Mouse (Mus musculus) intestine, embryonic 15.5 days (tissue): ENCODE results near the gene Rassf3. TPM values are rescaled to one million over a fixed set of nuclear protein-coding genes. Genes with fewer than 3 reads are reported as not detected.

ENCODE experiments used
- ATAC-seq: fragments of 200-750 bp; cut with Nextera tagmentation; 2 replicates; pipeline ENCODE4 v1.8.0; 2017; ENCODE audit warnings: moderate TSS enrichment, moderate library complexity
- H3K27ac ChIP-seq: fragments of 300-500 bp; sonication (generic); 2 replicates; pipeline ENCODE4 v1.5.1; 2015; ENCODE audit warnings: mild to moderate bottlenecking, inconsistent platforms
- H3K27me3 ChIP-seq: fragments of 300-500 bp; sonication (generic); replicated peaks from 2 replicates; pipeline ENCODE4 v1.6.1; 2015; ENCODE audit warnings: inconsistent platforms
- H3K36me3 ChIP-seq: fragments of 300-500 bp; sonication (generic); 2 replicates; pipeline ENCODE4 v1.6.1; 2015; ENCODE audit warnings: inconsistent platforms
- H3K4me1 ChIP-seq: fragments of 300-500 bp; sonication (generic); replicated peaks from 2 replicates; pipeline ENCODE4 v1.6.1; 2015; ENCODE audit warnings: inconsistent platforms
- H3K4me2 ChIP-seq: fragments of 300-500 bp; sonication (generic); replicated peaks from 2 replicates; pipeline ENCODE4 v1.6.1; 2015; ENCODE audit warnings: mild to moderate bottlenecking, inconsistent platforms
- H3K4me3 ChIP-seq: fragments of 300-500 bp; sonication (generic); replicated peaks from 2 replicates; pipeline ENCODE4 v1.5.1; 2015; ENCODE audit warnings: inconsistent platforms
- H3K9ac ChIP-seq: fragments of 300-500 bp; sonication (generic); 2 replicates; pipeline ENCODE4 v1.6.1; 2015; ENCODE audit warnings: inconsistent platforms
- H3K9me3 ChIP-seq: fragments of 300-500 bp; sonication (generic); 2 replicates; pipeline ENCODE4 v1.6.1; 2016; ENCODE audit warnings: inconsistent platforms
- WGBS: fragments of 180-500 bp; shearing (Covaris S2); methylation state at CpG from one replicate; pipeline ENCODE4 v1.1.7; 2015; 5-methylcytosine and 5-hydroxymethylcytosine counted together
- polyA plus RNA-seq: library from polyadenylated mRNA; unstranded; fragments of >200 nt; fragmentation: Nextera tagmentation; extraction: Ambion mirVana; gene quantifications from 2 replicates; pipeline ENCODE4 v1.2.1, GENCODE M21; 2015

Rassf3 gene
- polyA plus RNA-seq, 1 experiment from 2014 or later, result 23.5 TPM

GRCm38 (mm10) chr10:121376530-121377271 is 99.4 kb downstream of the Rassf3 start:
- Histone ChIP-seq H3K4me1 (0 out of 2 replicates have a peak, but pooled peaks cover 3% of the 10 kb centered on the region), H3K4me3 (no peak overlapping the region), H3K4me2 (no peak overlapping the region), H3K27me3 (no peaks in the 10 kb centered on the region), H3K36me3 (peaks cover 38% of the 10 kb centered on the region), H3K9me3 (no peaks in the 10 kb centered on the region), H3K27ac (peak overlapping the region; percentile 18; the same call in 1 of the 2 replicates), H3K9ac (no peak overlapping the region)
- WGBS, result 78% methylated on average over 24 of the region's 24 CpGs
- ATAC-seq, result peak; percentile 76

- peak; percentile 21; the same call in 1 of the 2 replicates for ATAC-seq
- no peak overlapping the region for H3K4me2 ChIP-seq
- 75% methylated on average over 24 of the region's 24 CpGs for WGBS
- peaks cover 34% of the 10 kb centered on the region for H3K36me3 ChIP-seq
- H3K27ac ChIP-seq, result 0 out of 2 replicates have a peak overlapping the region, but pooled peaks have one; percentile 18
- H3K9me3 ChIP-seq, result no peaks in the 10 kb centered on the region
- H3K27me3 ChIP-seq, result no peaks in the 10 kb centered on the region
- H3K4me3 ChIP-seq, result no peak overlapping the region
- H3K9ac ChIP-seq, result no peak overlapping the region
- 0 out of 2 replicates have a peak, but pooled peaks cover 3% of the 10 kb centered on the region for H3K4me1 ChIP-seq
These were observed 100.3 kb downstream of the Rassf3 start for GRCm38 (mm10) chr10:121375649-121376493.

GRCm38 (mm10) chr10:121374693-121375620 is 101.2 kb downstream of the Rassf3 start:
- H3K4me1 ChIP-seq, result 0 out of 2 replicates have a peak, but pooled peaks cover 3% of the 10 kb centered on the region
- no peak overlapping the region for H3K4me2 ChIP-seq
- no peaks in the 10 kb centered on the region for H3K9me3 ChIP-seq
- H3K9ac ChIP-seq, result no peak overlapping the region
- no peak overlapping the region for H3K27ac ChIP-seq
- ATAC-seq, result no peak
- no peaks in the 10 kb centered on the region for H3K27me3 ChIP-seq
- 79% methylated on average over 17 of the region's 17 CpGs for WGBS
- H3K4me3 ChIP-seq, result no peak overlapping the region
- peaks cover 39% of the 10 kb centered on the region for H3K36me3 ChIP-seq

- Histone ChIP-seq H3K27me3 (no peaks in the 10 kb centered on the region), H3K4me3 (no peak overlapping the region), H3K4me1 (0 out of 2 replicates have a peak, but pooled peaks cover 3% of the 10 kb centered on the region), H3K9ac (no peak overlapping the region), H3K9me3 (no peaks in the 10 kb centered on the region), H3K27ac (no peak overlapping the region), H3K36me3 (peaks cover 32% of the 10 kb centered on the region), H3K4me2 (no peak overlapping the region)
- no peak for ATAC-seq
- 80% methylated on average over 12 of the region's 12 CpGs for WGBS
These were observed 102.1 kb downstream of the Rassf3 start for GRCm38 (mm10) chr10:121374013-121374412.

- Histone ChIP-seq H3K4me1 (peaks cover 6% of the 10 kb centered on the region; the same call in 1 of the 2 replicates), H3K36me3 (0 out of 2 replicates have a peak, but pooled peaks cover 11% of the 10 kb centered on the region), H3K4me2 (no peak overlapping the region), H3K27ac (no peak overlapping the region), H3K27me3 (no peaks in the 10 kb centered on the region), H3K9me3 (no peaks in the 10 kb centered on the region), H3K4me3 (no peak overlapping the region), H3K9ac (no peak overlapping the region)
- ATAC-seq, result no peak
- WGBS, result 91% methylated on average over 6 of the region's 6 CpGs
These were observed 105.4 kb downstream of the Rassf3 start for GRCm38 (mm10) chr10:121370777-121371176.

GRCm38 (mm10) chr10:121368783-121369465 is 107.2 kb downstream of the Rassf3 start:
- WGBS, result 80% methylated on average over 18 of the region's 18 CpGs
- H3K27ac ChIP-seq, result no peak overlapping the region
- no peak for ATAC-seq

GRCm38 (mm10) chr10:121367780-121368179 is 108.4 kb downstream of the Rassf3 start:
- no peak overlapping the region for H3K4me3 ChIP-seq
- peaks cover 13% of the 10 kb centered on the region for H3K4me1 ChIP-seq
- 82% methylated on average over 9 of the region's 9 CpGs for WGBS
- no peak for ATAC-seq
- H3K9me3 ChIP-seq, result no peaks in the 10 kb centered on the region
- H3K9ac ChIP-seq, result no peak overlapping the region
- no peak overlapping the region for H3K4me2 ChIP-seq
- no peaks in the 10 kb centered on the region for H3K27me3 ChIP-seq
- H3K36me3 ChIP-seq, result 0 out of 2 replicates have a peak, but pooled peaks cover 6% of the 10 kb centered on the region
- H3K27ac ChIP-seq, result no peak overlapping the region

More at GRCm38 (mm10) chr10:121368783-121369465, 107.2 kb downstream of the Rassf3 start:
- H3K4me3 ChIP-seq, result no peak overlapping the region
- peaks cover 13% of the 10 kb centered on the region for H3K4me1 ChIP-seq
- no peaks in the 10 kb centered on the region for H3K27me3 ChIP-seq
- H3K36me3 ChIP-seq, result 0 out of 2 replicates have a peak, but pooled peaks cover 11% of the 10 kb centered on the region
- no peaks in the 10 kb centered on the region for H3K9me3 ChIP-seq
- H3K9ac ChIP-seq, result no peak overlapping the region
- H3K4me2 ChIP-seq, result no peak overlapping the region

- WGBS, result 84% methylated on average over 13 of the region's 13 CpGs
- H3K4me2 ChIP-seq, result 0 out of 2 replicates have a peak overlapping the region, but pooled peaks have one; percentile 6
- ATAC-seq, result no peak
- H3K4me1 ChIP-seq, result peaks cover 13% of the 10 kb centered on the region
- H3K27me3 ChIP-seq, result no peaks in the 10 kb centered on the region
- H3K27ac ChIP-seq, result no peak overlapping the region
- H3K9ac ChIP-seq, result no peak overlapping the region
- H3K36me3 ChIP-seq, result 0 out of 2 replicates have a peak, but pooled peaks cover 6% of the 10 kb centered on the region
- no peak overlapping the region for H3K4me3 ChIP-seq
- no peaks in the 10 kb centered on the region for H3K9me3 ChIP-seq
These were observed 108.9 kb downstream of the Rassf3 start for GRCm38 (mm10) chr10:121367271-121367670.

- Histone ChIP-seq H3K36me3 (0 out of 2 replicates have a peak, but pooled peaks cover 6% of the 10 kb centered on the region), H3K9ac (peak overlapping the region; percentile 90), H3K27me3 (no peaks in the 10 kb centered on the region), H3K4me2 (peak overlapping the region; percentile 64), H3K27ac (no peak overlapping the region), H3K9me3 (no peaks in the 10 kb centered on the region), H3K4me1 (peaks cover 13% of the 10 kb centered on the region), H3K4me3 (peak overlapping the region; percentile 90)
- WGBS, result 9% methylated on average over 9 of the region's 9 CpGs
- ATAC-seq, result no peak
These were observed 110.3 kb downstream of the Rassf3 start for GRCm38 (mm10) chr10:121365781-121366272.

GRCm38 (mm10) chr10:121364801-121365564 is 111.2 kb downstream of the Rassf3 start, which contains the start of gene Gns:
Gns (plus strand) TSS chr10:121365090.
- ATAC-seq, result peak; percentile 97
- no peaks in the 10 kb centered on the region for H3K9me3 ChIP-seq
- peak within 1 kb of the TSS; percentile 90 for H3K4me3 ChIP-seq
- peak within 1 kb of the TSS; percentile 70 for H3K27ac ChIP-seq
- peak within 1 kb of the TSS; percentile 64 for H3K4me2 ChIP-seq
- H3K4me1 ChIP-seq, result peaks cover 13% of the 10 kb centered on the region
- no peaks in the 10 kb centered on the region for H3K27me3 ChIP-seq
- no peaks in the 10 kb centered on the region for H3K36me3 ChIP-seq
- peak within 1 kb of the TSS; percentile 90 for H3K9ac ChIP-seq
- WGBS, result under 1% methylated on average over 72 of the region's 72 CpGs
